Mouse (Mus musculus): Measurements from ENCODE around the gene Mtfr2. TPM values are rescaled to one million over a fixed set of nuclear protein-coding genes. Genes with fewer than 3 reads are reported as not detected.

Mtfr2 gene
- total RNA-seq (2023): 16.8 and 20.9 TPM in 2 replicates

GRCm38 (mm10) chr10:20347285-20348214 lies at the start of gene Mtfr2:
TSS of gene Mtfr2 (plus strand) at chr10:20347770.

GRCm38 (mm10) chr10:20311918-20312735 lies 35.4 kb upstream of the Mtfr2 start, which contains the start of gene Bclaf1:
TSS of gene Bclaf1 (plus strand) at chr10:20312469.

Other genes with a start within 250 kb of the Mtfr2 start
- gene Map7, start 199.3 kb upstream of the Mtfr2 start, total RNA-seq (2023): 2.3 and 3.3 TPM in 2 replicates
- 101 and 134 TPM in 2 replicates for gene Bclaf1, start 35.3 kb upstream of the Mtfr2 start, total RNA-seq (2023)

Measured in neutrophil, adult 65 days (primary cell).